Mouse (Mus musculus): ENCODE results near the gene Vipr1. TPM values are rescaled to one million over a fixed set of nuclear protein-coding genes. Genes with fewer than 3 reads are reported as not detected.

The Vipr1 gene
- polyA plus RNA-seq, 1 experiment: 2.0 TPM

- TF ChIP-seq CTCF (conservative IDR thresholded peaks at IDR 0.05; ENCODE audit: insufficient read depth, insufficient read length, low read depth, low read length) (no peak), POLR2A (IDR thresholded peaks at IDR 0.05; ENCODE audit: low read depth, low read length) (no peak)
- WGBS: under 1% methylated on average over 69 of the region's 69 CpGs
These were observed 62.4 kb downstream of the Vipr1 start, which contains the start of gene Sec22c for GRCm38 (mm10) chr9:121704646-121705625. Sec22c (minus strand) TSS chr9:121705490.

GRCm38 (mm10) chr9:121706029-121706675 lies 63.6 kb downstream of the Vipr1 start:
- Histone ChIP-seq H3K27ac (ENCODE audit: insufficient read depth, low read depth, low read length) (no peak overlapping the region), H3K36me3 (ENCODE audit: control insufficient read depth, insufficient read depth, low read length) (no peaks in the 10 kb centered on the region), H3K27me3 (replicated peaks; ENCODE audit: control insufficient read depth, insufficient read depth, low read length) (no peaks in the 10 kb centered on the region), H3K4me3 (ENCODE audit: insufficient read depth, low read depth, low read length) (no peak overlapping the region), H3K4me1 (ENCODE audit: control insufficient read depth, insufficient read depth, low read length) (peaks cover 11% of the 10 kb centered on the region; the same call in 1 of the 2 replicates)
- DNase-seq: no peak
- TF ChIP-seq POLR2A (IDR thresholded peaks at IDR 0.05; ENCODE audit: low read depth, low read length) (no peak), CTCF (conservative IDR thresholded peaks at IDR 0.05; ENCODE audit: insufficient read depth, insufficient read length, low read depth, low read length) (no peak)
- 81% methylated on average over 6 of the region's 6 CpGs for WGBS

More at GRCm38 (mm10) chr9:121704646-121705625, 62.4 kb downstream of the Vipr1 start, which contains the start of gene Sec22c:
- Histone ChIP-seq H3K36me3 (ENCODE audit: control insufficient read depth, insufficient read depth, low read length) (no peaks in the 10 kb centered on the region), H3K4me1 (ENCODE audit: control insufficient read depth, insufficient read depth, low read length) (peaks cover 11% of the 10 kb centered on the region; the same call in 1 of the 2 replicates), H3K27ac (ENCODE audit: insufficient read depth, low read depth, low read length) (peak within 1 kb of the TSS; percentile 12; the same call in 1 of the 2 replicates), H3K4me3 (ENCODE audit: insufficient read depth, low read depth, low read length) (peak within 1 kb of the TSS; percentile 67), H3K27me3 (replicated peaks; ENCODE audit: control insufficient read depth, insufficient read depth, low read length) (no peaks in the 10 kb centered on the region)
- peak; percentile 96 for DNase-seq

- H3K27ac ChIP-seq (ENCODE audit: insufficient read depth, low read depth, low read length): no peak overlapping the region
- 21% methylated on average over 6 of the region's 6 CpGs for WGBS
- no peak for DNase-seq
- H3K4me1 ChIP-seq (ENCODE audit: control insufficient read depth, insufficient read depth, low read length): peaks cover 19% of the 10 kb centered on the region; the same call in 1 of the 2 replicates
- H3K27me3 ChIP-seq (replicated peaks; ENCODE audit: control insufficient read depth, insufficient read depth, low read length): no peaks in the 10 kb centered on the region
- no peak overlapping the region for H3K4me3 ChIP-seq (ENCODE audit: insufficient read depth, low read depth, low read length)
- H3K36me3 ChIP-seq (ENCODE audit: control insufficient read depth, insufficient read depth, low read length): peaks cover 2% of the 10 kb centered on the region
- TF ChIP-seq POLR2A (IDR thresholded peaks at IDR 0.05; ENCODE audit: low read depth, low read length) (no peak), CTCF (conservative IDR thresholded peaks at IDR 0.05; ENCODE audit: insufficient read depth, insufficient read length, low read depth, low read length) (no peak)
These were observed 65.3 kb downstream of the Vipr1 start for GRCm38 (mm10) chr9:121707801-121708200.

- H3K27ac ChIP-seq (ENCODE audit: insufficient read depth, low read depth, low read length): no peak overlapping the region
- TF ChIP-seq POLR2A (IDR thresholded peaks at IDR 0.05; ENCODE audit: low read depth, low read length) (no peak), CTCF (conservative IDR thresholded peaks at IDR 0.05; ENCODE audit: insufficient read depth, insufficient read length, low read depth, low read length) (no peak)
- no peak overlapping the region for H3K4me3 ChIP-seq (ENCODE audit: insufficient read depth, low read depth, low read length)
- peaks cover 19% of the 10 kb centered on the region; the same call in 1 of the 2 replicates for H3K4me1 ChIP-seq (ENCODE audit: control insufficient read depth, insufficient read depth, low read length)
- 49% methylated on average over 7 of the region's 7 CpGs for WGBS
- H3K27me3 ChIP-seq (replicated peaks; ENCODE audit: control insufficient read depth, insufficient read depth, low read length): no peaks in the 10 kb centered on the region
- H3K36me3 ChIP-seq (ENCODE audit: control insufficient read depth, insufficient read depth, low read length): peaks cover 2% of the 10 kb centered on the region
- DNase-seq: no peak
These were observed 66.3 kb downstream of the Vipr1 start for GRCm38 (mm10) chr9:121708506-121709486.

- H3K27ac ChIP-seq (ENCODE audit: insufficient read depth, low read depth, low read length): peak within 1 kb of the TSS; percentile 85
- peaks cover 2% of the 10 kb centered on the region for H3K36me3 ChIP-seq (ENCODE audit: control insufficient read depth, insufficient read depth, low read length)
- 5% methylated on average over 37 of the region's 37 CpGs for WGBS
- H3K4me3 ChIP-seq (ENCODE audit: insufficient read depth, low read depth, low read length): peak within 1 kb of the TSS; percentile 93
- DNase-seq: peak; percentile 99
- H3K4me1 ChIP-seq (ENCODE audit: control insufficient read depth, insufficient read depth, low read length): peaks cover 15% of the 10 kb centered on the region; the same call in 1 of the 2 replicates
- no peaks in the 10 kb centered on the region for H3K27me3 ChIP-seq (replicated peaks; ENCODE audit: control insufficient read depth, insufficient read depth, low read length)
- no peak for TF ChIP-seq CTCF (conservative IDR thresholded peaks at IDR 0.05; ENCODE audit: insufficient read depth, insufficient read length, low read depth, low read length)
- no peak for TF ChIP-seq POLR2A (IDR thresholded peaks at IDR 0.05; ENCODE audit: low read depth, low read length)
These were observed 67.5 kb downstream of the Vipr1 start, which contains the start of gene Ss18l2 for GRCm38 (mm10) chr9:121709898-121710583. Ss18l2 (plus strand) TSS chr9:121710329.
